Mouse (Mus musculus) retina, adult 2 months (tissue): Measurements from ENCODE around the gene Ndufa13.
A peak's percentile ranks its signal among the peaks of the same experiment; 100 is the strongest.

Experiments
- DNase-seq: peaks from one replicate; pipeline ENCODE4 v3.0.0-alpha.2; 2012; ENCODE audit warnings: low read depth, low spot score

Gene Ndufa13

DNA sequence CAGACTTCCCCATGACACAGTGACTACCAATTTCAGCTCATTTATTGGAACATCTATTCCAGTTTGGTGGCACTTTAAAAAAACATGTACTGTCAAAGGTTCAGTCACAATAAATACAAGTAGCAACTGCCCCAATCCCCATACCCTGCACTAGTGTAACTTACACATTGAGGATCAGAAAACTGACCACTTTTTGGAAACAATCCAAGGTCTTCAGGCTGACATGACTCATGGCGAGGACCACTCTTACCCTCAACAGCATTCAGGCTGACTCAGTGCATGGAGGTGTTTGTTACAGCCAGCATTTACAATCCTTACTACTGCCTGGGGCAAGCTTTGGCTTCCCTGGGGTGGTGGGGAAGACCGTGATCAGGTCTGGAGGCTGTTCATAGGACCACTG lies 4.7 kb upstream of the Ndufa13 start:
- no peak for DNase-seq

DNA sequence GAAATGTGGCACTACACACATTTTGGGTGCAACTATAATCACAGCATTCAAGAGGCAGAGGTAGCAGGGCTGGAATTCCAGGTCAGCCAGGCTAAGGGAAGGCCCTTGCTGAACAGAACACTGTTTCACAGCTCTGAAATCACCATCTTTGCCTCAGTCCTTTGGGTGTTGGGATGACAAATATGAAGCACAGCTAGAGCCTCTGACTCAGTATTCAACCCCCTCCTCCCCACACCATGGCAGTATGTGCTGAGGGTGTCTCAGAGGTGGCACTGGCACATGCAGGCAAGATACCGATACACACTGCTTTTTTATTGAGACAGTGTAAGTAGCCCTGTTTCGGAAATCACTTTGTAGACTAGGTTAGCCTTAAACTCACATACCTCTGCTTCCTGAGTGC lies 3.9 kb upstream of the Ndufa13 start:
- no peak for DNase-seq

DNA sequence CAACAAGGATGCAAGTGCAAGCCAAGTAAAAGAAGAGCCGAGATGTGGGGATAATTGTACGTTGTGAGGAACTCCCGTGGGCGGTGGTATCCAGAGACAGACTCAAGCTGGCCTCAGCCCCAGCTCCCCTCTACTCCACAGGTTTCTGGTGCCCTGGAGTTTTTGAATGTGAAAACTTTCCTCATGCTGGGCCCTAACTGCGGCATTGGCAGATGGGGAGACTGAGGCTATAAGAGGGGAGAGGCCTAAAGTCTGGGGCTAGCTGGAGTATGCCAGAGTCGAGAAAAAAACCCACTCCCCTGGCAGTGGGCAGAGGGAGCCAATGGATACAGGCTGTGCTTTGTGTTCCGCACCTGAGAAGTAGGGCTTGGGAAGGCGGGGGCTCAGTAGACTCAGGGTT lies 1.7 kb upstream of the Ndufa13 start:
- DNase-seq = no peak

DNA sequence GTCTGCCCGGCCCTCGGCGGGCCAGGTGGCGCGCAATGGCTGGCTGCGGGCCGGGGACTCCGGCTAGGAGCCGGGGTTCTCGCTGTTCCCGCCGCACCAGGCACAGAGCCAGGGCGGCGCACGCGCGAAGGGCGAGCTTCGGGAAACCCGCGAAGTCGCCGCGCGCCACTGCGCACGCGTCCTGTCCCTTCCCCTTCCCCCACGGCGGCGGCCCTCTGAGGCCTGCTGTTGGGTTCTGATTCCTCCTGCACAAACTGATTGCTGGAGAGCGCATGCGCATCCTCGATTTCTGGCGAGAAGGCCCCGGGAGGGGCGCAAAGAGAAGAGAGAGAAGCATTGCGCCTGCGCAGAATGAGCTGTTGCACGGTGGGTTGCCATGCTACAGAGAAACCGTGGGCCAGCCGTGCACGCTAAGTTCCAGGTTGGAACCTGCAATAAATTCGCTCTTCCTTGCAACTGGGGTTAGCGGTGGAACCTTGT lies 745 bp upstream of the Ndufa13 start:
- peak; percentile 97 for DNase-seq

DNA sequence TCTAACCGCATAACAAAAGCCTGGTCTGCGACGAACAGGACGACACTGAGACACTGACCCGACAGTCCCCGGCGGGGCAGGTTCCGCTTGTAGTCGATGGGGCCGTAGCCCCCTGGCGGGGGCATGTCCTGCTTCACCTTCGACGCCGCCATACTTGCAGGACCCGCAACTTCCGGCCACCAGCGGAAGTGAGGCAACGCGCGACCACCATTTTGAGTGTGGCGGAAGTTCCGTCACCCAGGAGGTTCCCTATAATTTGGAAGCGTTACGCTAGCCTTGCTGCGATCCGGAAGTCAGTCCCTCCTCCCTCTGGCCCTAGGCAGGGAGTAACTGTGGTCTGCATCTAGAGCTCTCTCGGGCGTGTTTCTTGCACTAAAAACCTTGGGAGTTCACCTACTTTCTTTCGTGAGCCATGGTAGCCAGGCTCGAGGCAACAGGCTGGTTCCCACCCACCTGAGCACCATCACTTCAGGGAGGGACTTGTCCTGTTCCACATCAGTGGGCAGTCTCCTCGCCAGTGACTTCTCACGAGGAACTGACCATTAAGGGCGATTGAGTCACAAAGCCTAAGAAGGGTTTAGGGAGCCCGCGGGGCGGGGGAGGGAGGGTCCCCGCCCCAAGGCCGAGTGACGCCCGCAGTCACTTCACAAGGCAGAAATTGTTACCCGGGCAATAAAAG lies 735 bp downstream of the Ndufa13 start:
- DNase-seq = peak; percentile 92

DNA sequence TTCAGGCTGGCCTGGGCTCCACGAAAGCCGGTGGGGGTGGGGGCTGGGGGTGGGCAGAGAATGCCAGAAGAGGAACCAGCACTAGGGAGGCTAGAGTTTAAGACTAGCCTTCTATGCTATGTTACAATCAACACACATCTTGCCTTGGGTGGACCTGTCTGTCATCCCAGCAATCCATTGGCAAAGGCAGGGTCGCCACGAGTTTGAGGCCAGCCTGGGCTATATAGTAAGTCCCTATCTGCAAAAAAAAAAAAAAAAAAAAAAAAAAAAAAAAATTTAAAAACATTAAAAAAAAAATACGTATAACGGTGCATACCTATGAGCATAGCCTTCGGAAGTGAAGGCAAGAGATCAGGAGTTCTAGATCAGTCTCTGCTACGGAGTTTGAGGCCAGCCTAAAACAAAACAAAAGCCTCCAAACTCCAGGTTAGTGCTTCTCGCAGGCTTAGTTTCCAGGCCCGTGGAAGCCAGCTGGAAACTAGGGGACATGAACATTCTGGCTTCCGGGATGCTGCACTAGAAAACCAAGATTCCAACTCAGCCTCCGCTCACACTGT lies 1.4 kb downstream of the Ndufa13 start:
- no peak for DNase-seq

DNA sequence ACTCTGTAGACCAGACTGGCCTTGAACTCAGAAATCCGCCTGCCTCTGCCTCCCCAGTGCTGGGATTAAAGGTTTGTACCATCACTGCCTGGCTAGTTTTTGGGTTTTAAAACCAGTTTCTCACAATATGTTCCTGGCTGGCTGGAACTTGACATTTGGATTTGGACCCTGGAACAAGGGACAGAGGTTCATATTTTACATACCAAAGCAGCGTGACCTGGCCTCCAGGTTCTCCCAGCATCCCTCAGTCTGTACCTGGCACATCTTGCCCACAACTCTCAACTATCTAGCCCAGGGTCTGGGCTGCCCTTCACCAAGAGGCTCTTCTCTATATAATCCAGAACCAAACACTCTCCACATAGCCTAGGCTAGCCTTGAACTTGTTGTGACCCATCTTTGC lies 2.5 kb downstream of the Ndufa13 start:
- DNase-seq = no peak

DNA sequence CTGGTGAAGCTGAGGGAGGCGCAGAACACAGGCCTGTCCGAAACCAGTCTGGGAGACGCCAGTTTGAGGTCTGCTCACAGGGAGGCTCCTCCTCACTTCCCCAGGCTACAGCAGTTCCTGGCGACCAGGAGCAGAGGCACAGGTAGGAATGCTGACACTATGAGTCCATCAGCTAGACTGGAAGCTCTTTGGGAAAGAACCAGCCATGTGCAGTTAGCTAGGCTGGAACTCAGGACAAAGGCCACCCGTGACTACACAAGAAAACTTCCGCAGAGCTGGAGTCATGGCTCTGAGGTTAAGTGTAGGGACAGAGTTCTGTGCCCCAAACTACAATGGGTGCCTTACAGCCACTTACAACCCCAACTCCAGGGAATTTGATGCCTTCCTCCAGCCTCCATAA lies 4.5 kb downstream of the Ndufa13 start:
- no peak for DNase-seq

DNA sequence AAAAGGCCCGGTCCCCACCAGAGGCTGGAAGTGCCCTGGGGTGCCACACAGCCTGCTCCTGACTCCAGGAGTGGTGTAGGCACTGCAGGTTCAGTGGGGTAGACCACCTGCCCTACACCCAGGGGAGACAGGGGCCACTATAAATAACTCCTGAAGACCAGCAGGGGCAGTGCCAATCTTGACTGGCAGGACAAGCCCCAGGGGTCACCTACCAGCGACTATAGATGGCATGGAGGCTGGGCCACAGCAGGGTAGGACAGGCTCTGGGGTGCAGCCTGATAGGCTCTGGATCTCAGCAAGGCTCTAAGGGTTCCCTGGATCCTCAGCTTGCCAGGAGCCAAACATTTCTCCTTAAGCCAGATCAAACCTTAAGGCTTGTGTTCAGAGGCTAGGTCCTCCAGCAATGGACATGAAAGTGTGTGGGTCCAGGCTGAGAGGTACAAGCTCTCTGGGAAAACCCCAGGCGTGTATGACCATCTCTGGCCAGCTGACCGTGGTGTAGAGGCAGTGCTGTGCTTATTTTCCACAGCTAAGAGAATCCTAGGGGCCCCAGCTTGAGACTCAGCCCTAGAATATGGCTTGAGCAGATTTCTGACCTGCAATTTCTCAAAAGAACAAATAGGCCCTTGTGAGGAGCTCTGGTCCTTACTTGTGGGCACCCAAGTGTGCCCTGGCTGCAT lies 6.4 kb downstream of the Ndufa13 start:
- no peak for DNase-seq

DNA sequence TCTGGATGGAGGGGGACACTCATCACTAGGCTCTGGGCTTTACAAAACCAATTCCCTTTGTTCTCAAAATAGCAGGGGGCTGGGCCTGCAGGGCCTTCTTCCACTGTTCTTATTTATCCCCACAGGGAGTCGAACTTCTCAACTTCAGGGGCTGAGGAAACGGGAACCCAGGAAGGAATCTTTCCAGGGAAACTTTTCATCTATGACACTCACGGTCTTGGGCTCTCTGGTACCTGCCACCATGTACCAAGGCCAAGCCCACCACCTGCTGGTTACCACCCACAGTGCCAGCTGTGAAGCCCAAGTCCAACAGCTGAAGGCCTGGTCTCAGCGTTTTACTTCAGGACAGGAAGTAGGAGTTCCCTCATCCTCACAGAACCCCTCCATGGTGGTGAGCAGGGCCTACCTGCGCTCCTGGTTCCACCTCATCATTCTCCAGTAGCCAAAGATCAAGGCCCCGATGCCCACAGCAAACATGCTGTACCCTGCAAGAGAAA lies 7.5 kb downstream of the Ndufa13 start:
- DNase-seq = no peak

DNA sequence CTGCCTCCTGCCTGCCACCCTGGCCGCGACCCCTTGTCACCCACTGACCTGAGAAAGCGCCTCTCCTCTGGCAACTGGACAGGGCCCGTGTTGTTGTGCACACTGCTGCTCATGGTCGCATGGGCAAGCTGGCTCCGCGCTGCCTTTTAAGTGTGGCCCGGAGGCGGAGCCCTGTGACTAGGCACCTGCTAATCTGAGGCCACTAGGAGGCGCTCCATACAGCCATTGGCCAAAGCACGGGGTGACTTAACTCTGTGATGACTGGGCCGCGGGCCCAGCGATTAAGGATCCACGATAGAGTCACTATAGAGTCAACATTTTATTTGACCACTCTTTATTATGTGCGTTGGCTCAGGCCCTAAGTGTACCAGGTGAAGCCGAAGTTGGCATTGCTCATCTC lies 8.5 kb downstream of the Ndufa13 start:
- no peak for DNase-seq

DNA sequence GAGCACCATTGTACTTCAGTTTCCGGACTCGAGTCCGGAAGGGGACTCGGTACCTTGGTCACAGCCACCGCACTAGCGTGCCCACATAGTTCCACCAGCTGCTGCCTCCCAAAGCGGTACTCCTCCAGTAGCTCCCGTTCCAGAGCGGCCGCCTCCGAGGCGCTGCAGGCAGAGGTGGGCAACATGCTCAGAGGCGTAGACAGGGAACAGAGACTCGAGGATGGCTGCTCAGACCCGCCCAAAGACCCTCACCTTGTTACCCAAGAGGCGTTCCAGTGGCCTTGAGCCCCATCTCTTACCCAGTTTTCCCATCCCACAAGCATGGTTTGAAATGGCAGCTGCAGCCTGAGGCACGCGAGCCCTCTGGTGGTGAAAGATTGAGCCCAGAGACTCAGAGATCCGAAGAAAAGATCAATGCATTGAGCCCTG lies 11.5 kb downstream of the Ndufa13 start:
- no peak for DNase-seq

DNA sequence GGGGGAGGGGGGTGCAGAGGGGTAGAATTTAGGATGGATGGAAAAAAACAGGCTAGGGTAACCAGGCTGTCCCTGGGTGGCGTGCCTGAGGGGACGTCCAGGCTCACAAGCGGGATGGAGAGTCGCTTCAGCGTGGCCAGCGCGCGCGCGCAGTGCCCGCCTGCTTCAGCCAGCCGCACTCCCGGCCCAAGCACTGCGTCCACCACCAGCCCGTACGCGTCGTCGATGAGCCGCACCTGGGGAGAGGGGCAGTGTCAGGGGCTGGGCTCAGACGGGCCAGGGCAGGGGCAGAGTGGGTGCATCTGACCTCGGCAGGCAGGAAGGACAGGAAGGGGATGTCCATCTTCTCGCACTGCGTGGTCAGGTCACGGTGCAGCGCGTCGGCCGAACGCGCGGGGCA lies 13.5 kb downstream of the Ndufa13 start:
- DNase-seq = no peak

DNA sequence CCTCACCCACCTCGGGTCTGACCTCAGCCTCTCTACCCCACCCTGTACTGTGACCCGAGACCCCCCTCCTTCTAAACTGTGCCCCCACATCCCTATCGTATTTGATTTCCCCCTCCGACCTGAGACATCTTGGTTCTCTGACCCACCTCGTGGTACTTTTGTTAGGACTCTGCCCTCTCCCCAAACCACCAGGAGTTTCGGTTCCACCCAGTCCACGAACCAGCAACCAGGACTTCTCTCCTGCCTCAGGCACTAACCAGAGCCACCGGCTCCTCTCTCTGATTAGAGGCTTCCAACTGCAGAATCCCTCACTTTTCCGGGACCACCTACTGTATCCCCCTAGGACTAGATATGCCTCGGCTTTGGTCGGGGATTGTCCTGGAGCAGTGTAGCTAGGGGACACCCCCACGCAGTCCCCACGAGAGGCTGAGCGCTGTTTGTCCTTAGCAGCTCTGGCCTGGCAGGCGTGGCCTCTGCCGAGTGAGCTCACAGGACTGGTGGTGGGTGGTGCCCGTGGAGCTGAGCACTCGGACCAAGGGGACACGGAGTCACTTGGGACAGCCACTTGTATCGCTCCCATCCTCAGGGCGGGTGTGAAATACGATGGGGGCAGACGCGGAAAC lies 14.0 kb downstream of the Ndufa13 start:
- no peak for DNase-seq

DNA sequence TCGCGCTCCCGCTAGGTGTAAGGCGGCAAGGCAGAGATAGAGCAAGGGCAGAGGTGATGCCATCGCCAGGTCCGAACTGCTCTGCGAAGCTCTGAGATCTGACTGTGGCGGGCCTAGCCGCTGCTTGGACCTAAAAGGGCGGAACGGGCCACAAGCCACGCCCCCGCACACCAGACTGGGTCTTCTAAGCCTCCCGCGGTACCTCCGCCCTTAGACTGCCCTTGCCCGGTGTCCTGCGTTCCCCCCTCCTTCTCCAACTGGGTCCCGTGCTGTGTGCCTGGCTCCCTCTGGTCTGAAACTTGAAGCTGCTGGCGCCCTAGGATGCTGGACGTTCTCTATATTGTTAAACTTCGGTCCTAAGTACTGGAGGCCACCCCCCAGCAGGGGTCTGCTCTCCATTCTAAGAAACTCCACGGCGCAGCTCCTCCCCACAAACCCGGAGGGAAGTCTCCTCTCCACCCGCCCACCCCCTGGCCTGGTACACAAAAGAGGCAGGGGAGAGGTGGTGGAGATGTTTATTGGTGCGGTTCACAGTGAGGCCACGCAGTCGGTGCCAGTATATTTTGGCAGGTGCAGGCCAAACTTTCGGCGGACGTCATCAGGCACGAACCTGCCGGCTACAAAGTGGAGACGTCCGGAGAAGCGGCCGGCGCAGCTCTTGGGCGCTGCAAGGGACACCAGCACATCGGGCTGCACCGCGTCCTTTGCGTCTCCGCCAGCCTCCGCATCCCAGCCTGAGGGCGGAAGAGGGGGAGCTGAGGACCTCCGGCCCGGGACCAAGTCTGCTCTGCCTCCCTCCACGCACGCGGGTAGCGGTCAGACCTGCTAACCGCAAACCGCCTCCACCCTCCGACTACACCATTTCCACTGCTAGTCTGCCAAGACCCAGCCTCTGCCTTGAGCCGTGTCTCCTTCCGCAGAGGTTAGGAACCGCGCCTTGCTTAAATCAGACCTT lies 14.8 kb downstream of the Ndufa13 start, which contains the start of gene Cilp2:
Cilp2 (minus strand) TSS at position 399 of the 955 bp plus-strand sequence.
- DNase-seq = no peak

DNA sequence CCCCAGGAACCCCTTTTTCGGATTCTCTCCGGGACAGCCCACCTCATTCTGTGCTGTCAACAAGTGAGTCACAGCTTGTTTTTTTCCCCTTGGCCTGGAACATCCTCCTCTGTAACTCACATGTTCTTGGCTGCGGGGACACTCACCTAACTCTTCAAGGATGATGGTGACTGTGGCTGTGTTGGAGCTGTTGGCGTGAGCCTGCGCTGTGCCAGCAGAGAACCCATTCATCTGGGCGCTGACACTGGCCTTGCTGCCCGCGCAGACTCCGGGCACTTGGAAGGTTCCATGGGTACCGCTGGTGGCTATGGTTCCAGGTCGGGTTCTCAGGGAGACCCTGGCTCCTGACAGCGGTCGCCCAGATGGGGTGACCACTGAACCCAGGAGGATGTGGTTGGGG lies 18.2 kb downstream of the Ndufa13 start:
- no peak for DNase-seq

DNA sequence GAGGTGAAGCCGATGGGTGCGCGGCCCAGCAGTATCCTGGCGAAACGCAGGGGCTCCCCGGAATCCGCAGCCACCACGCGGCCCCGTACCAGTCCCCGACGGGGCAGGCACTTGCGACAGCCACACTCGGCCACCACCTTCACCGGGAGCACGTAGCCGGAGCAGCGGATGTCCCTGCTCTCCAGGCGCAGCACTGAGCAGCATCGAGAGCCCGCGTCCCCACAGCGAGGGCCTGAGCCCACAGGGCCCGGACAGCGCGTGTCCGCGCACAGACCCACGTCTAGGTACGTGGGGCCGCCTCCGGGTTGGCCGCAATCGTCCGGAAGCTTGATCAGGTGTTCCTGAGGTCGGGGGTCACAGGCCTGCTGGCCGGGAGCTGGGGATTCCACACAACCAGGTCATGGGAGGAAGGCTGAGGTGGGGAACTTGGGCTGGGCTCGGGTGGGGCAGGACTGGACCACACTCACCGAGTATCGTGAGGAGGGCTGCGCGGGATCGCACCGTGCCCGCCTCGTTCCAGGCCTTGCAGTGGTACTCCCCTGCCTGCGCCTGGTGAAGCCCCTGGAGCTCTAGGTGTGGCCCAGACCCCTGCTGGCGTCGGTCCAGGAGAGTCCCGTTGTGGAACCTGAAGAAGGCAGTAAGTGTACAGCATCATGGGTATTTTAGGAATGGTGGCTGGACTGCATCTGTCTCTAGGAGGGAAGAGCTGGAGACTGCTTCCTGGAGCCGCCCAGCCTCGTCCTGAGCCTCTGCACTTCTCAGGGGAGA lies 19.3 kb downstream of the Ndufa13 start:
- no peak for DNase-seq

DNA sequence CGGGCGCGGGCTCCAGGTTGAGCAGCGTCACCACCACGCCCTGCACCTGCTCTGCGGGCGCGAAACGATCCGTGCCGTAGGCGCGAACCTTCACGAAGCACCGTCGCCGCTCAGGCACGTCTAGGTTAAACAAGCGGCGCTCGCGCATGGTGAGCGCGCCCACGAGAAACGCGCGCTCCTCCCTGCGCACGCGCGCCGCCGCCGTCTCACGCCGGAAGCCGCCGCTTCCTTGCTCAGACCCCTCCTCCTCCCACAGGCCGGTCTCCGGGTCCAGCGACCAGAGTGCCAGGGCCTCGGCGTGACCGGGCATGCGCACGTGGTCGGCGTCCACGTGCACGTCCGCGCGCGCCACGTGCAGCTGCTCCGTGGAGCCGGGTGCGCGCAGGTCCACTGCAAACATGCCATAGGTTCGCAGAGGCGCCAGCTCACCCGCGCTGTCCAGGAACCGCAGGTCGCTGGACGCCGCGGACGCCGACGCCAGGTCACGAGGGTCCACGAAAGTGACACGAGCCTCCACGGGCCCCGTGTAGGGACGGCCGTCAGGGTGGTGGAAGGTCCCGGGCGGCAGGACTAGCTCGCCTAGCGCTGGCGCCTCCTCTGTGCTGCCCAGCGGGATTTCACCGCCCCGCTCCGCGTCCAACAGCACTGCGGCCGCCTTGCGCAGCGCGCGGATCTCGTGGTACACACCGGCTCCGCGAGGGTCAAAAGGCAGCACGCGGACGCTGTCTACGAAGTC lies 20.2 kb downstream of the Ndufa13 start:
- no peak for DNase-seq

DNA sequence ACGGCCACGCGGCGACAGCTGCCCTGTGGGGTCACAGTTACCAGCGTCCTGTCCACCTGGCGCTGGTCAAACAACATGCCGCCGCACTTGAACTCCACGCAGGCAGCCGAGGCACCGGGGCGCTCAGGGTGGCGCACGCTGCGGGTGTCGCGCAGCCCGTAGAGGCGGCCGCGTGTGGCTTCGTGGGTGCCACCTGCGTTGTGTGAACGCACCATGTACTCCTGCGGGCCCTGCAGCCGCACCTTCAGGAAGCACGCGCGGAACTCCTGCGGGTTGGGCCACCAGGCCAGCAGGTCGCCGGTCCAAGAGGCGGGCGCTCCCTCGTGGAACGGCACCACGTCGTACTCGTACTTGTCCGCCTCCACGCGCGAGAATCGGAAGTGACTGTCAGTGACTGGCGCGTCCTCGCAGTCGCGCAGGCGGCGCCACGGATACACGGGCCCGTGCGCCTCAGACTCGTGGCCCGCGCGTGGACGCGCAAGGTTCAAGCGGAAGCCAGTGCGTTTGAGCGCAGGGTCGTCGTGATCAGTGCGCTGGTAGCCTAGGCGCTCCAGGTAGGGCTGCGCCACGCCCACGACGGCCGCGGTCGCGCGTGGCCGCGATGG lies 21.0 kb downstream of the Ndufa13 start:
- no peak for DNase-seq
